Mouse (Mus musculus) limb, embryonic 11.5 days (tissue): ENCODE measurements around the gene Swsap1. TPM values are rescaled to one million over a fixed set of nuclear protein-coding genes. Genes with fewer than 3 reads are reported as not detected.
A peak's percentile ranks its signal among the peaks of the same experiment; 100 is the strongest.

Experiments
- ATAC-seq: fragments of 200-750 bp; cut with Nextera tagmentation; 2 replicates; pipeline ENCODE4 v1.8.0; 2017; ENCODE audit warnings: low read depth; ENCODE audit not compliant: insufficient number of reproducible peaks, low FRiP score, low TSS enrichment
- DNase-seq: peaks from one replicate; pipeline ENCODE4 v3.0.0-alpha.2; 2015; ENCODE audit warnings: low spot score
- H3K27ac ChIP-seq: fragments of 300-500 bp; sonication (generic); replicated peaks from 2 replicates; pipeline ENCODE4 v1.5.1; 2014; ENCODE audit warnings: low read depth, mild to moderate bottlenecking, low read length
- H3K27me3 ChIP-seq: fragments of 300-500 bp; sonication (generic); 2 replicates; pipeline ENCODE4 v1.6.1; 2014; ENCODE audit warnings: mild to moderate bottlenecking, low read length, mixed read lengths; ENCODE audit not compliant: control insufficient read depth, insufficient read depth
- H3K36me3 ChIP-seq: fragments of 300-500 bp; sonication (generic); 2 replicates; pipeline ENCODE4 v1.6.1; 2014; ENCODE audit warnings: mild to moderate bottlenecking, low read length, moderate library complexity, mixed read lengths; ENCODE audit not compliant: control insufficient read depth, insufficient read depth
- H3K4me1 ChIP-seq: fragments of 300-500 bp; sonication (generic); 2 replicates; pipeline ENCODE4 v1.6.1; 2014; ENCODE audit warnings: low read length, mixed read lengths; ENCODE audit not compliant: control insufficient read depth, insufficient read depth
- H3K4me2 ChIP-seq: fragments of 300-500 bp; sonication (generic); 2 replicates; pipeline ENCODE4 v1.6.1; 2014; ENCODE audit warnings: low read depth, mild to moderate bottlenecking, moderate library complexity; ENCODE audit not compliant: severe bottlenecking
- H3K4me3 ChIP-seq: fragments of 300-500 bp; sonication (generic); 2 replicates; pipeline ENCODE4 v1.5.1; 2014; ENCODE audit warnings: low read depth, low read length
- H3K9ac ChIP-seq: fragments of 300-500 bp; sonication (generic); 2 replicates; pipeline ENCODE4 v1.6.1; 2014; ENCODE audit warnings: mild to moderate bottlenecking, low read length
- H3K9me3 ChIP-seq: fragments of 300-500 bp; sonication (generic); 2 replicates; pipeline ENCODE4 v1.6.1; 2016; ENCODE audit warnings: low read length; ENCODE audit not compliant: control insufficient read depth
- WGBS: fragments of 180-500 bp; shearing (Covaris S2); extraction: QIAGEN DNeasy Blood & Tissue Kit; methylation state at CpG from one replicate; pipeline ENCODE4 v1.1.7; 2014; 5-methylcytosine and 5-hydroxymethylcytosine counted together
- polyA plus RNA-seq: library from polyadenylated mRNA; unstranded; fragments of >200 nt; fragmentation: Nextera tagmentation; extraction: Ambion mirVana; gene quantifications from 2 replicates; pipeline ENCODE4 v1.2.1, GENCODE M21; 2014

Gene Swsap1
- 17.4 and 20.0 TPM in 2 replicates for polyA plus RNA-seq

- peak within 1 kb of the TSS; percentile 70; the same call in 1 of the 2 replicates for H3K27ac ChIP-seq
- H3K4me1 ChIP-seq, result 0 out of 2 replicates have a peak, but pooled peaks cover 4% of the 10 kb centered on the region
- peak within 1 kb of the TSS; percentile 76 for H3K9ac ChIP-seq
- H3K4me3 ChIP-seq, result peak within 1 kb of the TSS; percentile 73
- peaks cover 6% of the 10 kb centered on the region; the same call in 1 of the 2 replicates for H3K36me3 ChIP-seq
- peaks cover 9% of the 10 kb centered on the region for H3K27me3 ChIP-seq
- peak within 1 kb of the TSS; percentile 61 for H3K4me2 ChIP-seq
- ATAC-seq, result peak; percentile 96
- WGBS, result under 1% methylated on average over 54 of the region's 54 CpGs
- peak; percentile 97 for DNase-seq
- H3K9me3 ChIP-seq, result no peaks in the 10 kb centered on the region
Observed at GRCm38 (mm10) chr9:21955570-21956281, at the start of gene Swsap1. TSS of gene Swsap1 (plus strand) at chr9:21955755.

- Histone ChIP-seq H3K27ac (no peak overlapping the region), H3K9ac (no peak overlapping the region), H3K27me3 (no peaks in the 10 kb centered on the region), H3K4me2 (no peak overlapping the region), H3K4me1 (no peaks in the 10 kb centered on the region), H3K9me3 (no peaks in the 10 kb centered on the region; the same call in 1 of the 2 replicates), H3K4me3 (no peak overlapping the region), H3K36me3 (no peaks in the 10 kb centered on the region)
- DNase-seq (no peak), ATAC-seq (no peak)
- WGBS, result 81% methylated on average over 11 of the region's 11 CpGs
Observed at GRCm38 (mm10) chr9:21908216-21908615, 47.3 kb upstream of the Swsap1 start.

- ATAC-seq (no peak), DNase-seq (no peak)
- no peak overlapping the region for H3K4me2 ChIP-seq
- WGBS, result 76% methylated on average over 10 of the region's 10 CpGs
- no peak overlapping the region for H3K9ac ChIP-seq
- H3K4me3 ChIP-seq, result no peak overlapping the region
- H3K36me3 ChIP-seq, result no peaks in the 10 kb centered on the region
- no peaks in the 10 kb centered on the region; the same call in 1 of the 2 replicates for H3K9me3 ChIP-seq
- no peaks in the 10 kb centered on the region for H3K27me3 ChIP-seq
- no peaks in the 10 kb centered on the region for H3K4me1 ChIP-seq
- no peak overlapping the region for H3K27ac ChIP-seq
Observed at GRCm38 (mm10) chr9:21909474-21910223, 45.9 kb upstream of the Swsap1 start.

GRCm38 (mm10) chr9:21916851-21917492, 38.6 kb upstream of the Swsap1 start:
- Histone ChIP-seq H3K4me1 (peaks cover 5% of the 10 kb centered on the region), H3K4me2 (peak overlapping the region; percentile 97), H3K27me3 (peaks cover 12% of the 10 kb centered on the region), H3K36me3 (no peaks in the 10 kb centered on the region), H3K27ac (no peak overlapping the region), H3K9me3 (no peaks in the 10 kb centered on the region; the same call in 1 of the 2 replicates), H3K9ac (no peak overlapping the region), H3K4me3 (no peak overlapping the region)
- no peak for ATAC-seq
- no peak for DNase-seq
- 53% methylated on average over 3 of the region's 3 CpGs for WGBS

GRCm38 (mm10) chr9:21917493-21918034, 38.0 kb upstream of the Swsap1 start:
- H3K9me3 ChIP-seq, result no peaks in the 10 kb centered on the region
- peaks cover 12% of the 10 kb centered on the region for H3K27me3 ChIP-seq
- peak overlapping the region; percentile 97 for H3K4me2 ChIP-seq
- no peaks in the 10 kb centered on the region for H3K36me3 ChIP-seq
- no peak for DNase-seq
- 2% methylated on average over 35 of the region's 35 CpGs for WGBS
- H3K4me1 ChIP-seq, result peaks cover 5% of the 10 kb centered on the region
- no peak overlapping the region for H3K27ac ChIP-seq
- peak overlapping the region; percentile 60 for H3K4me3 ChIP-seq
- peak overlapping the region; percentile 53; the same call in 1 of the 2 replicates for H3K9ac ChIP-seq
- ATAC-seq, result no peak; the same call in 1 of the 2 replicates

- no peak within 1 kb of the TSS for H3K27ac ChIP-seq
- ATAC-seq, result peak; percentile 95
- H3K9me3 ChIP-seq, result no peaks in the 10 kb centered on the region
- under 1% methylated on average over 36 of the region's 36 CpGs for WGBS
- peaks cover 5% of the 10 kb centered on the region for H3K4me1 ChIP-seq
- H3K36me3 ChIP-seq, result no peaks in the 10 kb centered on the region
- H3K9ac ChIP-seq, result peak within 1 kb of the TSS; percentile 53; the same call in 1 of the 2 replicates
- H3K4me2 ChIP-seq, result peak within 1 kb of the TSS; percentile 97
- peaks cover 12% of the 10 kb centered on the region for H3K27me3 ChIP-seq
- DNase-seq, result peak; percentile 97
- H3K4me3 ChIP-seq, result peak within 1 kb of the TSS; percentile 60
Observed at GRCm38 (mm10) chr9:21918035-21918592, 37.4 kb upstream of the Swsap1 start, which contains the start of gene Rab3d. TSS of gene Rab3d (minus strand) at chr9:21918192.

- H3K4me2 ChIP-seq, result peak overlapping the region; percentile 97; the same call in 1 of the 2 replicates
- no peaks in the 10 kb centered on the region for H3K9me3 ChIP-seq
- 0 out of 2 replicates have a peak overlapping the region, but pooled peaks have one; percentile 60 for H3K4me3 ChIP-seq
- DNase-seq (no peak), ATAC-seq (no peak)
- H3K27me3 ChIP-seq, result peaks cover 12% of the 10 kb centered on the region
- H3K27ac ChIP-seq, result no peak overlapping the region
- WGBS, result 25% methylated on average over 5 of the region's 5 CpGs
- no peaks in the 10 kb centered on the region for H3K36me3 ChIP-seq
- no peak overlapping the region for H3K9ac ChIP-seq
- H3K4me1 ChIP-seq, result peaks cover 5% of the 10 kb centered on the region
Observed at GRCm38 (mm10) chr9:21918692-21919384, 36.7 kb upstream of the Swsap1 start.
